Mouse (Mus musculus) kidney, embryonic 14.5 days (tissue): ENCODE measurements around the gene Sult4a1. TPM values are rescaled to one million over a fixed set of nuclear protein-coding genes. Genes with fewer than 3 reads are reported as not detected.
"Not testable (repeated sequence)": the region's sequence is repeated elsewhere in the genome, so short reads cannot be mapped to it uniquely, and the experiment has no call there.

Source experiments
- ATAC-seq: fragments of 200-750 bp; cut with Nextera tagmentation; 2 replicates; pipeline ENCODE4 v1.8.0; 2017; ENCODE audit warnings: moderate number of reproducible peaks, mild to moderate bottlenecking, moderate TSS enrichment, moderate library complexity; ENCODE audit not compliant: low FRiP score, low TSS enrichment
- H3K27ac ChIP-seq: fragments of 300-500 bp; sonication (generic); 2 replicates; pipeline ENCODE4 v1.5.1; 2014; ENCODE audit warnings: low read depth, mild to moderate bottlenecking, low read length, moderate library complexity, mixed read lengths
- H3K27me3 ChIP-seq: fragments of 300-500 bp; sonication (generic); 2 replicates; pipeline ENCODE4 v1.6.1; 2014; ENCODE audit warnings: mild to moderate bottlenecking, low read length; ENCODE audit not compliant: control insufficient read depth, insufficient read depth
- H3K36me3 ChIP-seq: fragments of 300-500 bp; sonication (generic); 2 replicates; pipeline ENCODE4 v1.6.1; 2014; ENCODE audit warnings: low read length, mixed read lengths; ENCODE audit not compliant: control insufficient read depth, insufficient read depth
- H3K4me1 ChIP-seq: fragments of 300-500 bp; sonication (generic); 2 replicates; pipeline ENCODE4 v1.6.1; 2014; ENCODE audit warnings: low read length, mixed read lengths; ENCODE audit not compliant: control insufficient read depth, insufficient read depth
- H3K4me2 ChIP-seq: fragments of 300-500 bp; sonication (generic); replicated peaks from 2 replicates; pipeline ENCODE4 v1.6.1; 2014; ENCODE audit warnings: low read depth, mild to moderate bottlenecking, low read length
- H3K4me3 ChIP-seq: fragments of 300-500 bp; sonication (generic); 2 replicates; pipeline ENCODE4 v1.5.1; 2014; ENCODE audit warnings: mild to moderate bottlenecking, low read length
- H3K9ac ChIP-seq: fragments of 300-500 bp; sonication (generic); 2 replicates; pipeline ENCODE4 v1.6.1; 2014; ENCODE audit warnings: low read depth, mild to moderate bottlenecking, low read length, moderate library complexity
- H3K9me3 ChIP-seq: fragments of 300-500 bp; sonication (generic); 2 replicates; pipeline ENCODE4 v1.6.1; 2016; ENCODE audit warnings: low read length; ENCODE audit not compliant: control insufficient read depth
- WGBS: fragments of 180-500 bp; shearing (Covaris S2); extraction: QIAGEN DNeasy Blood & Tissue Kit; methylation state at CpG from one replicate; pipeline ENCODE4 v1.1.7; 2014; 5-methylcytosine and 5-hydroxymethylcytosine counted together
- polyA plus RNA-seq: library from polyadenylated mRNA; unstranded; fragments of >200 nt; fragmentation: Nextera tagmentation; extraction: Ambion mirVana; gene quantifications from 2 replicates; pipeline ENCODE4 v1.2.1, GENCODE M21; 2014

Gene Sult4a1
- polyA plus RNA-seq, 1 experiment from 2014 or later, result 0.28 TPM

- Histone ChIP-seq H3K9ac (no peak overlapping the region), H3K4me2 (no peak overlapping the region), H3K4me1 (no peaks in the 10 kb centered on the region), H3K9me3 (no peaks in the 10 kb centered on the region), H3K27me3 (no peaks in the 10 kb centered on the region), H3K4me3 (no peak overlapping the region), H3K36me3 (no peaks in the 10 kb centered on the region), H3K27ac (no peak overlapping the region)
- 68% methylated on average over 6 of the region's 6 CpGs for WGBS
- ATAC-seq, result no peak
Measured at GRCm38 (mm10) chr15:84113873-84114272, 8.3 kb upstream of the Sult4a1 start.

GRCm38 (mm10) chr15:84108899-84109298 is 3.3 kb upstream of the Sult4a1 start:
- no peak for ATAC-seq
- H3K27ac ChIP-seq, result no peak overlapping the region
- no peak overlapping the region for H3K4me2 ChIP-seq
- no peaks in the 10 kb centered on the region for H3K36me3 ChIP-seq
- H3K9ac ChIP-seq, result no peak overlapping the region
- peaks cover 30% of the 10 kb centered on the region for H3K27me3 ChIP-seq
- no peak overlapping the region for H3K4me3 ChIP-seq
- no peaks in the 10 kb centered on the region for H3K9me3 ChIP-seq
- 6% methylated on average over 13 of the region's 13 CpGs for WGBS
- no peaks in the 10 kb centered on the region for H3K4me1 ChIP-seq

GRCm38 (mm10) chr15:84105924-84106500 is 458 bp upstream of the Sult4a1 start:
- Histone ChIP-seq H3K4me1 (no peaks in the 10 kb centered on the region), H3K4me3 (peak overlapping the region; percentile 49), H3K9ac (no peak overlapping the region), H3K27ac (no peak overlapping the region), H3K36me3 (no peaks in the 10 kb centered on the region), H3K9me3 (no peaks in the 10 kb centered on the region), H3K4me2 (peak overlapping the region; percentile 92), H3K27me3 (peaks cover 36% of the 10 kb centered on the region)
- WGBS, result 13% methylated on average over 12 of the region's 12 CpGs
- ATAC-seq, result no peak

GRCm38 (mm10) chr15:84104626-84105025 is 928 bp downstream of the Sult4a1 start:
- Histone ChIP-seq H3K36me3 (no peaks in the 10 kb centered on the region), H3K4me1 (no peaks in the 10 kb centered on the region), H3K27me3 (peaks cover 36% of the 10 kb centered on the region), H3K9ac (no peak overlapping the region), H3K9me3 (no peaks in the 10 kb centered on the region), H3K4me2 (no peak overlapping the region; the same call in 1 of the 2 replicates), H3K4me3 (no peak overlapping the region), H3K27ac (no peak overlapping the region)
- WGBS, result 80% methylated on average over 7 of the region's 7 CpGs
- ATAC-seq, result no peak

GRCm38 (mm10) chr15:84097536-84097935 is 8.0 kb downstream of the Sult4a1 start:
- H3K36me3 ChIP-seq, H3K9me3 ChIP-seq, H3K27me3 ChIP-seq, H3K9ac ChIP-seq, H3K4me2 ChIP-seq, H3K27ac ChIP-seq, H3K4me3 ChIP-seq, H3K4me1 ChIP-seq, ATAC-seq: not testable (repeated sequence)
- 84% methylated on average over 15 of the region's 15 CpGs for WGBS

- no peak overlapping the region for H3K4me2 ChIP-seq
- WGBS, result 93% methylated on average over 8 of the region's 8 CpGs
- ATAC-seq, result no peak
Measured at GRCm38 (mm10) chr15:84096051-84096450, 9.5 kb downstream of the Sult4a1 start.

GRCm38 (mm10) chr15:84094921-84095320 is 10.6 kb downstream of the Sult4a1 start:
- H3K9ac ChIP-seq, result no peak overlapping the region
- H3K4me3 ChIP-seq, result no peak overlapping the region
- no peaks in the 10 kb centered on the region for H3K9me3 ChIP-seq
- ATAC-seq, result no peak
- H3K27me3 ChIP-seq, result no peaks in the 10 kb centered on the region
- no peak overlapping the region for H3K4me2 ChIP-seq
- H3K36me3 ChIP-seq, result no peaks in the 10 kb centered on the region
- H3K4me1 ChIP-seq, result no peaks in the 10 kb centered on the region
- H3K27ac ChIP-seq, result no peak overlapping the region
- 73% methylated on average over 7 of the region's 7 CpGs for WGBS

More at GRCm38 (mm10) chr15:84096051-84096450, 9.5 kb downstream of the Sult4a1 start:
- no peaks in the 10 kb centered on the region for H3K4me1 ChIP-seq
- H3K36me3 ChIP-seq, result no peaks in the 10 kb centered on the region
- H3K27me3 ChIP-seq, result no peaks in the 10 kb centered on the region
- H3K9ac ChIP-seq, result no peak overlapping the region
- no peaks in the 10 kb centered on the region for H3K9me3 ChIP-seq
- no peak overlapping the region for H3K27ac ChIP-seq
- no peak overlapping the region for H3K4me3 ChIP-seq

- H3K27me3 ChIP-seq, result no peaks in the 10 kb centered on the region
- no peaks in the 10 kb centered on the region for H3K36me3 ChIP-seq
- H3K9ac ChIP-seq, result no peak overlapping the region
- no peaks in the 10 kb centered on the region for H3K9me3 ChIP-seq
- no peaks in the 10 kb centered on the region for H3K4me1 ChIP-seq
- ATAC-seq, result no peak
- H3K4me2 ChIP-seq, result no peak overlapping the region
- H3K4me3 ChIP-seq, result no peak overlapping the region
- H3K27ac ChIP-seq, result no peak overlapping the region
- WGBS, result 43% methylated on average over 9 of the region's 9 CpGs
Measured at GRCm38 (mm10) chr15:84086775-84087174, 18.8 kb downstream of the Sult4a1 start.

GRCm38 (mm10) chr15:84086364-84086763 is 19.2 kb downstream of the Sult4a1 start:
- WGBS, result 29% methylated on average over 12 of the region's 12 CpGs
- H3K27me3 ChIP-seq, result no peaks in the 10 kb centered on the region
- no peaks in the 10 kb centered on the region for H3K9me3 ChIP-seq
- no peak overlapping the region for H3K4me2 ChIP-seq
- no peak overlapping the region for H3K27ac ChIP-seq
- no peaks in the 10 kb centered on the region for H3K36me3 ChIP-seq
- ATAC-seq, result no peak
- H3K4me1 ChIP-seq, result no peaks in the 10 kb centered on the region
- no peak overlapping the region for H3K4me3 ChIP-seq
- H3K9ac ChIP-seq, result no peak overlapping the region
